In the genomic region with DNA sequence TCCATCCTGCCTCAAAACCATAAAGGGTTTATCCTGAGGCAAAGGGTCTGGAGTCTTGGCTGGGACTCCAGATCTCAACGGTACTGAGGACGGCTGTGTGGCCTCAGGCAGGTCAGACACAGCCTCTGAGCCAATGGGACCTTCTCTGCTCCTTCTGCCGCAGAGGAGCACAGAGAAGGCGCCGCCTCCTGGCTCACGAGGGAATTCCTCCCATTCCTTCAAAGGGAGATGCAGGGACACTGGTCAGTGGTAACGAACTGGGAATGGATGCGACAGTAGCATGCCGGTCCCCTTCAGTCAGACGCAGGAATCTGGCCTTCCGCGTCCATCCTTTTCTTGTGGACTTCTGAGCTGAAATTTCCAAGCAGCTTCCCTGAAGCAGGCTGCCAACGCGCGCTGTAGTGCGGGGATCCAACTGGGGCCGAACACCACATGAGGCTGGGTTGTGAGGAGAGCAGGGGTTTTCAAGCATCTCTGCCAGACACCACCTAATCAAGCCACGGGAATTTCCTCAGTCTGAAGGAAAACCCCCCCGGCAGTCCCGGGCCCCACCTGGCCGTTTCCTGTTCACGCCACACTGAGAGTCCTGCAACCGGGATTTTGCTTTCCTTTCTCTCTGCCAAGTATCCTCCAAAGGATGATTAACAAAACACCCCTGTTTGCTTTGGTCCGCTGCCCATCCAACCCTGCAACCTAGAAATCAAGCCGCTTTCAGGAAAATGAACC, we compare ENCODE assay signal across 8 mouse cellular contexts. TPM values are rescaled to one million over a fixed set of nuclear protein-coding genes. Genes with fewer than 3 reads are reported as not detected.
DNase-seq lines count a peak whose midpoint lies in the region; ATAC-seq and TF ChIP-seq lines count a peak whose summit lies in the region.

No protein-coding gene starts in this region.

- peak; percentile 42 to 52 for DNase-seq in layer of hippocampus, postnatal 10 days (ENCODE audit: low spot score in 2 of 2)
- DNase-seq in layer of hippocampus, adult 9-10 months (ENCODE audit: low spot score) = no peak
- DNase-seq in cerebellum, adult 8-10 months = peak; percentile 70
- peak; percentile 58 to 71 for DNase-seq in heart, adult 18-20 months
- DNase-seq in kidney, adult 11 months = peak; percentile 55
- peak; percentile 66 for DNase-seq in stomach, postnatal 0 days (ENCODE audit: low spot score)
- DNase-seq in urinary bladder, postnatal 36 days (ENCODE audit: low spot score in 2 of 2) = no peak

- no peak overlapping the region for H3K27ac ChIP-seq in lung, embryonic 16.5 days (ENCODE audit: low read length)
- H3K27ac ChIP-seq in stomach, postnatal 0 days (replicated peaks) = no peak overlapping the region

- no peaks in the 10 kb centered on the region; the same call in 1 of the 2 replicates for H3K4me1 ChIP-seq in lung, embryonic 16.5 days (replicated peaks; ENCODE audit: control insufficient read depth, insufficient read depth, low read length)
- H3K4me1 ChIP-seq in stomach, postnatal 0 days (replicated peaks; ENCODE audit: control insufficient read depth, insufficient read depth) = no peaks in the 10 kb centered on the region

- H3K4me2 ChIP-seq in lung, embryonic 16.5 days (ENCODE audit: low read depth, low read length) = peak overlapping the region; percentile 50
- peak overlapping the region; percentile 23; the same call in 1 of the 2 replicates for H3K4me2 ChIP-seq in stomach, postnatal 0 days (replicated peaks; ENCODE audit: low read depth)

- 7% methylated on average over 25 of the region's 25 CpGs for WGBS in lung, embryonic 16.5 days
- 11% methylated on average over 25 of the region's 25 CpGs for WGBS in stomach, postnatal 0 days

- peak overlapping the region; percentile 37 for H3K9ac ChIP-seq in lung, embryonic 16.5 days (ENCODE audit: low read length)
- H3K9ac ChIP-seq in stomach, postnatal 0 days (ENCODE audit: low read length) = no peak overlapping the region

- 0 out of 2 replicates have a peak, but pooled peaks cover 2% of the 10 kb centered on the region for H3K36me3 ChIP-seq in lung, embryonic 16.5 days (ENCODE audit: control insufficient read depth, insufficient read depth, low read length)
- no peaks in the 10 kb centered on the region for H3K36me3 ChIP-seq in stomach, postnatal 0 days (ENCODE audit: control insufficient read depth, insufficient read depth, low read length)

- ATAC-seq in lung, embryonic 16.5 days (ENCODE audit: low read depth) = peak; percentile 43; the same call in 1 of the 2 replicates
- ATAC-seq in stomach, postnatal 0 days (ENCODE audit: low FRiP score, low TSS enrichment) = 0 out of 2 replicates have a peak, but pooled peaks have one; percentile 27

- no peak for TF ChIP-seq EP300 in stomach, postnatal 0 days (optimal IDR thresholded peaks at IDR 0.05)

- peak overlapping the region; percentile 20; the same call in 1 of the 2 replicates for H3K4me3 ChIP-seq in lung, embryonic 16.5 days (ENCODE audit: low read length)
- H3K4me3 ChIP-seq in stomach, postnatal 0 days (ENCODE audit: low read depth, low read length) = no peak overlapping the region

- H3K9me3 ChIP-seq in lung, embryonic 16.5 days (ENCODE audit: control insufficient read depth, low read length) = peaks cover 8% of the 10 kb centered on the region
- H3K9me3 ChIP-seq in stomach, postnatal 0 days (ENCODE audit: control insufficient read depth, low read length) = no peaks in the 10 kb centered on the region

- peaks cover 3% of the 10 kb centered on the region for H3K27me3 ChIP-seq in lung, embryonic 16.5 days (ENCODE audit: control insufficient read depth, insufficient read depth, low read depth, low read length)
- H3K27me3 ChIP-seq in stomach, postnatal 0 days (ENCODE audit: control insufficient read depth, insufficient read depth, low read length) = no peaks in the 10 kb centered on the region

- TF ChIP-seq CTCF in stomach, postnatal 0 days (IDR thresholded peaks at IDR 0.05; ENCODE audit: low read depth) = peak; percentile 80

RNA-seq across cellular contexts. Expression of gene Uggt1, which starts 10.3 kb away (rescaled TPM):
- total RNA-seq in layer of hippocampus, postnatal 10 days (2021) = 10 to 100 TPM; 42.3 to 46.1 TPM
- total RNA-seq in heart, adult 18-20 months (2021) = 10 to 100 TPM; 26.3 to 28.2 TPM
- 51.8 and 56.1 TPM in 2 replicates for polyA plus RNA-seq in lung, embryonic 16.5 days (2015; fragmentation: Nextera tagmentation; extraction: Ambion mirVana)
- polyA plus RNA-seq in stomach, postnatal 0 days (2015; fragmentation: Nextera tagmentation; extraction: Ambion mirVana) = 28.9 and 31.7 TPM in 2 replicates

RNA-seq across cellular contexts. Expression of gene Neurl3, which starts 19.7 kb away (rescaled TPM):
- under 1 TPM; 0.54 to 0.62 TPM for total RNA-seq in layer of hippocampus, postnatal 10 days (2021)
- total RNA-seq in heart, adult 18-20 months (2021) = 1 to 10 TPM; 3.2 to 3.4 TPM
- polyA plus RNA-seq in lung, embryonic 16.5 days (2015; fragmentation: Nextera tagmentation; extraction: Ambion mirVana) = 7.5 and 7.7 TPM in 2 replicates
- polyA plus RNA-seq in stomach, postnatal 0 days (2015; fragmentation: Nextera tagmentation; extraction: Ambion mirVana) = 24.4 TPM in 2 replicates

RNA-seq across cellular contexts. Expression of gene Arid5a, which starts 52.7 kb away (rescaled TPM):
- 10 to 100 TPM; 13.7 to 14.8 TPM for total RNA-seq in layer of hippocampus, postnatal 10 days (2021)
- total RNA-seq in heart, adult 18-20 months (2021) = 10 to 100 TPM; 10.8 to 12.7 TPM
- polyA plus RNA-seq in lung, embryonic 16.5 days (2015; fragmentation: Nextera tagmentation; extraction: Ambion mirVana) = 9.1 and 10.9 TPM in 2 replicates
- 4.0 and 4.1 TPM in 2 replicates for polyA plus RNA-seq in stomach, postnatal 0 days (2015; fragmentation: Nextera tagmentation; extraction: Ambion mirVana)

Comparison
In these comparisons a context has a peak if more than half of its experiments do, and no peak if none do; other contexts are left out.
1. DNase-seq: peak in layer of hippocampus, postnatal 10 days (2 of 2), cerebellum, adult 8-10 months (single experiment), heart, adult 18-20 months (2 of 2), kidney, adult 11 months (single experiment) and stomach, postnatal 0 days (single experiment); none in layer of hippocampus, adult 9-10 months (single experiment) and urinary bladder, postnatal 36 days (0 of 2).